Mouse (Mus musculus) cerebellum, adult 8-10 months (tissue): ENCODE data around the gene Crat.
A peak's percentile ranks its signal among the peaks of the same experiment; 100 is the strongest.

ENCODE experiments used
- DNase-seq: peaks from one replicate; pipeline ENCODE4 v3.0.0; 2022

The Crat gene

GRCm38 (mm10) chr2:30363773-30364650, 51.6 kb downstream of the Crat start, which contains the start of gene Miga2:
Gene Miga2, plus strand, starts transcription at chr2:30364233.
- peak; percentile 98 for DNase-seq

GRCm38 (mm10) chr2:30362865-30363264, 52.7 kb downstream of the Crat start:
- no peak for DNase-seq

- no peak for DNase-seq
These were observed 55.0 kb downstream of the Crat start for GRCm38 (mm10) chr2:30360626-30361025.

- DNase-seq = peak; percentile 85
These were observed 56.8 kb downstream of the Crat start, which contains the start of gene Sh3glb2 for GRCm38 (mm10) chr2:30358533-30359531. Gene Sh3glb2, minus strand, starts transcription at chr2:30359337.

- DNase-seq = peak; percentile 50
These were observed 57.8 kb downstream of the Crat start for GRCm38 (mm10) chr2:30357552-30358510.

- DNase-seq = peak; percentile 43
These were observed 58.7 kb downstream of the Crat start for GRCm38 (mm10) chr2:30356906-30357305.

- DNase-seq = peak; percentile 35
These were observed 59.3 kb downstream of the Crat start for GRCm38 (mm10) chr2:30356266-30356665.

- peak; percentile 65 for DNase-seq
These were observed 59.8 kb downstream of the Crat start for GRCm38 (mm10) chr2:30355861-30356260.

GRCm38 (mm10) chr2:30351149-30351548, 64.5 kb downstream of the Crat start:
- DNase-seq = no peak
